Mouse (Mus musculus) spleen, adult 2 months (tissue): ENCODE measurements at regions not wholly inside any gene's neighbourhood (a gene's known extent, or its start where the extent isn't known, plus 50 kb on each side); places are given as distances from the start of the nearest gene placed in this dataset.

Source experiments
- DNase-seq, 2 experiments: peaks; one replicate each; pipeline versions ENCODE4 v3.0.0 to v3.0.0-alpha.2; 2012 to 2021; ENCODE audit warnings: low spot score in 2 of 2, low read depth in 1 of 2
- H3K27ac ChIP-seq: fragments of 200-500 bp; 2 replicates; pipeline ENCODE4 v1.5.1; 2012; ENCODE audit warnings: low read length, inconsistent platforms; ENCODE audit not compliant: insufficient read depth
- H3K27me3 ChIP-seq: fragments of 200-500 bp; 2 replicates; pipeline ENCODE4 v1.6.1; 2012; ENCODE audit warnings: mild to moderate bottlenecking, moderate library complexity, low read length, inconsistent platforms; ENCODE audit not compliant: control insufficient read depth, insufficient read depth
- H3K36me3 ChIP-seq: fragments of 200-500 bp; 2 replicates; pipeline ENCODE4 v1.6.1; 2012; ENCODE audit warnings: mild to moderate bottlenecking, low read length, inconsistent platforms; ENCODE audit not compliant: control insufficient read depth, insufficient read depth
- H3K4me1 ChIP-seq: fragments of 200-500 bp; 2 replicates; pipeline ENCODE4 v1.6.1; 2011; ENCODE audit warnings: inconsistent platforms; ENCODE audit not compliant: control insufficient read depth, insufficient read depth, insufficient read length
- H3K4me3 ChIP-seq: fragments of 200-500 bp; 2 replicates; pipeline ENCODE4 v1.5.1; 2011; ENCODE audit warnings: mild to moderate bottlenecking, inconsistent platforms; ENCODE audit not compliant: insufficient read depth, insufficient read length; ENCODE audit errors: extremely low read depth
- CTCF ChIP-seq: fragments of 200-500 bp; IDR thresholded peaks from 2 replicates; pipeline ENCODE4 v1.5.1; 2011; ENCODE audit warnings: mild to moderate bottlenecking, inconsistent platforms; ENCODE audit not compliant: insufficient read depth, insufficient read length, insufficient replicate concordance; ENCODE audit errors: extremely low read depth
- POLR2A ChIP-seq: fragments of 200-500 bp; IDR thresholded peaks from 2 replicates; pipeline ENCODE4 v1.6.1; 2011; ENCODE audit warnings: low read depth, low read length, inconsistent platforms
- WGBS: fragments of 180-500 bp; shearing (Covaris S2); methylation state at CpG from one replicate; pipeline ENCODE4 v1.1.7; 2018; 5-methylcytosine and 5-hydroxymethylcytosine counted together

GRCm38 (mm10) chr1:55888711-55889366 lies 483.1 kb downstream of the Plcl1 start:
- Histone ChIP-seq H3K4me1 (no peaks in the 10 kb centered on the region), H3K36me3 (no peaks in the 10 kb centered on the region), H3K27ac (no peak overlapping the region), H3K4me3 (no peak overlapping the region), H3K27me3 (no peaks in the 10 kb centered on the region)
- TF ChIP-seq POLR2A (no peak), CTCF (no peak)
- DNase-seq = no peak
- WGBS = 89% methylated on average over 17 of the region's 17 CpGs

- 59% methylated on average over 15 of the region's 15 CpGs for WGBS
These were observed 484.9 kb downstream of the Plcl1 start for GRCm38 (mm10) chr1:55890511-55891151.

GRCm38 (mm10) chr1:55891894-55892293 lies 486.2 kb downstream of the Plcl1 start:
- WGBS = 89% methylated on average over 10 of the region's 10 CpGs
- no peak for DNase-seq
- Histone ChIP-seq H3K4me3 (no peak overlapping the region), H3K4me1 (no peaks in the 10 kb centered on the region), H3K27ac (no peak overlapping the region), H3K36me3 (no peaks in the 10 kb centered on the region), H3K27me3 (no peaks in the 10 kb centered on the region)
- no peak for TF ChIP-seq CTCF
- TF ChIP-seq POLR2A = no peak

More at GRCm38 (mm10) chr1:55890511-55891151, 484.9 kb downstream of the Plcl1 start:
- DNase-seq = no peak
- TF ChIP-seq CTCF (no peak), POLR2A (no peak)
- Histone ChIP-seq H3K27me3 (no peaks in the 10 kb centered on the region), H3K36me3 (no peaks in the 10 kb centered on the region), H3K4me1 (no peaks in the 10 kb centered on the region), H3K4me3 (no peak overlapping the region), H3K27ac (no peak overlapping the region)

GRCm38 (mm10) chr1:55897572-55897971 lies 491.9 kb downstream of the Plcl1 start:
- no peak for TF ChIP-seq CTCF
- TF ChIP-seq POLR2A = no peak
- 80% methylated on average over 2 of the region's 2 CpGs for WGBS
- no peak for DNase-seq
- H3K4me1 ChIP-seq = no peaks in the 10 kb centered on the region
- no peak overlapping the region for H3K27ac ChIP-seq
- H3K4me3 ChIP-seq = no peak overlapping the region
- no peaks in the 10 kb centered on the region for H3K27me3 ChIP-seq
- no peaks in the 10 kb centered on the region for H3K36me3 ChIP-seq

- no peak for DNase-seq
- no peaks in the 10 kb centered on the region for H3K4me1 ChIP-seq
- H3K4me3 ChIP-seq = no peak overlapping the region
- no peaks in the 10 kb centered on the region for H3K27me3 ChIP-seq
- WGBS = 45% methylated on average over 3 of the region's 3 CpGs
- H3K36me3 ChIP-seq = no peaks in the 10 kb centered on the region
- no peak overlapping the region for H3K27ac ChIP-seq
- TF ChIP-seq CTCF = no peak
- no peak for TF ChIP-seq POLR2A
These were observed 492.3 kb downstream of the Plcl1 start for GRCm38 (mm10) chr1:55898031-55898430.

GRCm38 (mm10) chr1:55900033-55900432 lies 494.3 kb downstream of the Plcl1 start:
- no peak overlapping the region for H3K4me3 ChIP-seq
- H3K27me3 ChIP-seq = no peaks in the 10 kb centered on the region
- no peak for DNase-seq
- no peaks in the 10 kb centered on the region for H3K36me3 ChIP-seq
- 89% methylated on average over 3 of the region's 3 CpGs for WGBS
- no peak overlapping the region for H3K27ac ChIP-seq
- no peaks in the 10 kb centered on the region for H3K4me1 ChIP-seq
- TF ChIP-seq CTCF (no peak), POLR2A (no peak)

GRCm38 (mm10) chr1:55903177-55903576 lies 497.5 kb downstream of the Plcl1 start:
- H3K4me1 ChIP-seq = no peaks in the 10 kb centered on the region
- no peak overlapping the region for H3K27ac ChIP-seq
- no peak overlapping the region for H3K4me3 ChIP-seq
- H3K36me3 ChIP-seq = no peaks in the 10 kb centered on the region
- DNase-seq = no peak
- no peak for TF ChIP-seq CTCF
- TF ChIP-seq POLR2A = no peak
- 28% methylated on average over 3 of the region's 3 CpGs for WGBS
- H3K27me3 ChIP-seq = no peaks in the 10 kb centered on the region

GRCm38 (mm10) chr1:55904571-55904970 lies 498.9 kb downstream of the Plcl1 start:
- TF ChIP-seq POLR2A (no peak), CTCF (no peak)
- H3K27ac ChIP-seq = no peak overlapping the region
- no peaks in the 10 kb centered on the region for H3K36me3 ChIP-seq
- no peaks in the 10 kb centered on the region for H3K27me3 ChIP-seq
- H3K4me3 ChIP-seq = no peak overlapping the region
- DNase-seq = no peak
- 11% methylated on average over 2 of the region's 2 CpGs for WGBS
- H3K4me1 ChIP-seq = no peaks in the 10 kb centered on the region
